Mouse (Mus musculus) stomach, postnatal 0 days (tissue): ENCODE data around the gene Fam181b.

Experiments used
- CTCF ChIP-seq: IDR thresholded peaks from 2 replicates; pipeline ENCODE4 v1.5.1; 2016; ENCODE audit warnings: antibody characterized with exemption, low read depth, mild to moderate bottlenecking, moderate library complexity
- EP300 ChIP-seq: optimal IDR thresholded peaks from 2 replicates; pipeline ENCODE3; 2016; ENCODE audit warnings: antibody characterized with exemption

DNA sequence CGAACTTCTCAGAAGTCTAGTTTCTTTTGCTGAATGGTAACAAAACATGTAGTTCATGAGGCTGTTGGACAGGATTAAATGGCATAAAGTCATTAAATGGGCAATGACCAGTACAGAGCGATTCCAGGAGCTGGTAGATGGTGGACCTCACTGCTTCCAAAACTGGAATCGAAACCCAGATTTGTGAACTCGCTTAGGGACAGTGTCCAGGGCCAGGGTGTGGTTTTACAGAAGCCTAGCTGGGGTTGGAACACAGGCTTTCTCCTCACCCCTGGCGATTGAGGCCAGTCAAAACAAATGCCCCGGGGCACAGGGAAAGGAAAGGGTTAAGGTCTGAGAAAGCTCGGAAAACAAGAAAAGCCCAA lies 263 bp upstream of the Fam181b start:
- no peak for TF ChIP-seq CTCF
- no peak for TF ChIP-seq EP300
